Mouse (Mus musculus): Measurements from ENCODE around the gene Rimklb.
"Not testable (repeated sequence)": the region's sequence is repeated elsewhere in the genome, so short reads cannot be mapped to it uniquely, and the experiment has no call there.

DNA sequence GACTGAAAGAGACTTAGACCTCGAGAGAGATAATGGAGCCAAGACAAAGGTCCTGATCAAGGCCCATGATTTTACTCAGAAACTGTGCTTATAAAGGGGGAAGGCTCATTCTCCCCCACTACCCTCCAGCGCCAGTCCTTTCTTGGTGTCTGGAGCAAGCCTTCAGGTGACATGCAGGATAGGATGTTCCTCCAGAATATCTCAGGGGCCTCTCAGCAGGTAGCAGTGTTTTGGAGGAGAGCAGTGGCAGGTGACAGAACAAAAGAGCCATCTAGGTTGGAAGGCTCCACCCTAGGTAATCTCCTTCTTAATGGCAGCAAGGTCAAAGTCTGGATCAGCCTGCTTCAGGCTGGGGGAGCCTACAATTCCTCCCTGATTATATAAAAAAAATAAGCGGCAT is 27.1 kb downstream of the Rimklb start:
- TF ChIP-seq CTCF (IDR thresholded peaks at IDR 0.05; ENCODE audit: extremely low read depth, insufficient read depth, insufficient read length, insufficient replicate concordance); POLR2A (IDR thresholded peaks at IDR 0.05; ENCODE audit: low read depth, low read length): not testable (repeated sequence)

Measured in spleen, adult 2 months (tissue).